Mouse (Mus musculus) left cerebral cortex, postnatal 25 days (tissue): ENCODE data around the gene E130116L18Rik. TPM values are rescaled to one million over a fixed set of nuclear protein-coding genes. Genes with fewer than 3 reads are reported as not detected.
"Not testable (repeated sequence)": the region's sequence is repeated elsewhere in the genome, so short reads cannot be mapped to it uniquely, and the experiment has no call there.

Experiments used
- DNase-seq, 2 experiments: peaks; one replicate each; pipeline ENCODE4 v3.0.0; 2022; ENCODE audit warnings: low spot score in 2 of 2, mixed read lengths in 1 of 2
- intact Hi-C: fragments of 180-260 bp; cut with DNase I; formaldehyde crosslinking; loops from one replicate; pipeline ENCODE4 v1.15.1; 2025
- total RNA-seq, 2 experiments: library from RNA; stranded (reverse); gene quantifications; 2 replicates each; pipeline ENCODE4 v1.2.3; 2021

E130116L18Rik gene
- total RNA-seq, 2 experiments from 2014 or later: not detected

GRCm38 (mm10) chr5:25187727-25188126 lies 35.2 kb downstream of the E130116L18Rik start:
- DNase-seq: no peak
- intact Hi-C loops: no loop called here

DNA sequence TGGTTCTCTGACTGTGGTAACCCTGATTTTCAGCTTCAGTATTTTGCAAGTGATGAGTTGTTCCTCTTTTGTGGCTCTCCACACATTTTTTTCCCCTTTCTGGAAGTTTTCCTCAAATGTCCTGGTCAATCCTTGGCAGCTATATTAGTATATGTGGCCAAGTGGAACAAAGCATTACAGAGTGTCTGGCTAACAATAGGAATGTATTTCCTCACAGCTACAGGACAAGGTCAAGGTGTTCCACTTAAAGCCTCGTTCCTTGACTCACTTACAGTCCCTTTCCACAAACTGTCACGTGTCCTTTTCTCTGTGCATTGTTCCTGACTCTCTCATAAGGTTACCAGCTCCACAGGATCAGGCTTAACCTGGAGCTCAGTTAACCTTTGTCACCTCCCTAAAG lies 38.4 kb downstream of the E130116L18Rik start:
- intact Hi-C loops: no loop called here

GRCm38 (mm10) chr5:25183595-25183994 lies 39.4 kb downstream of the E130116L18Rik start:
- intact Hi-C loops: no loop called here
- DNase-seq: no peak

More for the DNA sequence above, 38.4 kb downstream of the E130116L18Rik start:
- DNase-seq: no peak

GRCm38 (mm10) chr5:25181004-25181531 lies 41.9 kb downstream of the E130116L18Rik start, which contains the start of gene Galntl5:
Gene Galntl5, plus strand, starts transcription at chr5:25181460.
- DNase-seq: no peak
- intact Hi-C loops: no loop called here

- no peak for DNase-seq
- intact Hi-C loops: no loop called here
Observed at GRCm38 (mm10) chr5:25179936-25180488, 42.9 kb downstream of the E130116L18Rik start.

DNA sequence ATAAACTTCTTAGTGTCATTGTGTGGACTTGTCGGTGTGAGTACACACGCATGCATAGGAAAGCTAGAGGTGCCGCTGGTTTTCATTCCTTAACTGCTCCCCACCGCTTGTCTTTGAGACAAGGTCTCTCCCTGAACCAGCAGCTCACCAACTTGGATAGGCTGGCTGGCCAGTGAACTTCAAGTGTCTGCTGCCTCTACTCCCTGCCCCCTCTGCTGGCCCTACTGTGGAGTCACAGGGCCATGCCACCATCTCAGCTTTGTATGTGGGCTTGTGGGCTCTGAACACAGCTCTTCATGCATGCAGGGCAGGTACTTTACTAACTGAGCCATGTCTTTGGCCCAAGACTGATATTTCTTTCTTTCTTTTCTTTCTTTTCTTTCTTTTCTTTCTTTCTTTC lies 43.7 kb downstream of the E130116L18Rik start:
- intact Hi-C loops: no loop called here
- DNase-seq: no peak

DNA sequence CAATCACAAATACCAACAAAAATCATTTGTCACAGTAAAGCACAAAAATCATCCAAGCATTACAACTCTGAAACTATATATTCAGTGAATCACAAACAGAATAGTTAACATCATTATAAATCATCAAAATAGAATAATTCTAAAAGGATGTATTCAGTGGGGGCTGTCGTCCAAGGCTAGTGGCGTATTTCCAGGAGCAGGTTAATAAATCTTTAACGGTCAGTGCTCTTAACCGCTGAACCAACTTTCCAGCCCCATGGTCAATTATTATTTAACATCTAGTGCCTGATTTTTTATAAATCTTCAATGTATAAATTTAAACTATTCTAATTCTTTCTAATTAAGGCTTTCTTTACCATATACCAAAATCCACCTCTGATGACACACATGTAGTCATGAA lies 44.4 kb downstream of the E130116L18Rik start:
- DNase-seq, intact Hi-C loops: not testable (repeated sequence)

GRCm38 (mm10) chr5:25177937-25178336 lies 45.0 kb downstream of the E130116L18Rik start:
- intact Hi-C loops: not testable (repeated sequence)
- DNase-seq: peak in 1 of 2 experiments; percentile 9

Other genes with a start within 250 kb of the E130116L18Rik start
- 100 to 1,000 TPM; 102 to 108 TPM for gene Prkag2, start 122.5 kb downstream of the E130116L18Rik start, total RNA-seq
- gene Galntl5, start 41.7 kb downstream of the E130116L18Rik start, total RNA-seq: not detected
- 10 to 100 TPM; 48.7 to 50.1 TPM for gene Galnt11, start 1.2 kb downstream of the E130116L18Rik start, total RNA-seq